Mouse (Mus musculus) E14TG2a.4 (cell line): ENCODE data around the gene Mettl8.

Experiments
- CTCF ChIP-seq: conservative IDR thresholded peaks from 2 replicates; pipeline ENCODE4 v1.5.1; 2014; ENCODE audit warnings: low read length
- NANOG ChIP-seq: IDR thresholded peaks from 2 replicates; pipeline ENCODE4 v1.6.1; 2014; ENCODE audit warnings: borderline replicate concordance, low read length, mixed read lengths

GRCm38 (mm10) chr2:70974769-70975168 is 80.6 kb downstream of the Mettl8 start:
- TF ChIP-seq CTCF (no peak), NANOG (no peak)
